Mouse (Mus musculus): ENCODE results near the gene 1700020N15Rik.
"Not testable (repeated sequence)": the region's sequence is repeated elsewhere in the genome, so short reads cannot be mapped to it uniquely, and the experiment has no call there.

The 1700020N15Rik gene

DNA sequence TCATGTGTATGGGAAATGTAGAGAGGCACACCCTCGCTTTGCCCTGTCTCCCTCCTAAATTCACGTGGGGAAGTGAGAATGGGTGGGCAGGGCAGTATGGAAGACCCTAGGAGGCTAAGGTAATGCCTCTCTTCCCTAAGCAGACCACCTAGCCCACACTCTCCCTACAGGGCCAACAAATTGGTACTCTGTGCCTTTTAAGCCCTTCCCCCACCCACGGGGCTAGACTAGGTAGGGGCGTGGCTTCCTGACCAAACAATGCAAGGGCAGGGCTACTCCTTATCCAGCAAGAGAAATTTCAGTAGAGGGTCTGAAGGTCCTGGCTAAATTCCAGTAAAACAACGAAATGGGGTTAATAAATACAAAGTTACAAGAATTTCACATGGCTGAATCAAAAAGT is at the start of gene 1700020N15Rik:
TSS of gene 1700020N15Rik (plus strand) at position 301 of the 400 bp plus-strand sequence.
- DNase-seq (ENCODE audit: low read depth), result not testable (repeated sequence)

- no peak for DNase-seq (ENCODE audit: low read depth)
These were observed 31.9 kb downstream of the 1700020N15Rik start for GRCm38 (mm10) chrX:69976790-69977579.

Data from naive thymus-derived CD4-positive, alpha-beta T cell, adult 2 months (primary cell).